Mouse (Mus musculus): Measurements from ENCODE around the gene Ppm1h. TPM values are rescaled to one million over a fixed set of nuclear protein-coding genes. Genes with fewer than 3 reads are reported as not detected.

Ppm1h gene
- total and polyA plus RNA-seq, 2 experiments from 2014 or later = 50.3 to 60.2 TPM

- Histone ChIP-seq H3K9ac (replicated peaks; ENCODE audit: low read length) (no peak overlapping the region), H3K27ac (no peak overlapping the region), H3K9me3 (ENCODE audit: low read length) (no peaks in the 10 kb centered on the region), H3K36me3 (ENCODE audit: insufficient read depth, low read length) (no peaks in the 10 kb centered on the region), H3K27me3 (ENCODE audit: insufficient read depth, low read length) (no peaks in the 10 kb centered on the region), H3K4me3 (ENCODE audit: low read length) (no peak overlapping the region), H3K4me2 (ENCODE audit: low read depth, low read length) (no peak overlapping the region), H3K4me1 (ENCODE audit: insufficient read depth, low read length) (peaks cover 9% of the 10 kb centered on the region)
- 62% methylated on average over 12 of the region's 12 CpGs for WGBS
- no peak for DNase-seq (ENCODE audit: low spot score)
- TF ChIP-seq CTCF (IDR thresholded peaks at IDR 0.05; ENCODE audit: low read depth) = no peak
- no peak for ATAC-seq
These were observed 79.2 kb downstream of the Ppm1h start for GRCm38 (mm10) chr10:122757727-122758126.

- 73% methylated on average over 4 of the region's 4 CpGs for WGBS
- DNase-seq (ENCODE audit: low spot score) (no peak), ATAC-seq (no peak)
- Histone ChIP-seq H3K27me3 (ENCODE audit: insufficient read depth, low read length) (no peaks in the 10 kb centered on the region), H3K4me3 (ENCODE audit: low read length) (no peak overlapping the region), H3K27ac (no peak overlapping the region), H3K9me3 (ENCODE audit: low read length) (no peaks in the 10 kb centered on the region), H3K4me1 (ENCODE audit: insufficient read depth, low read length) (peaks cover 6% of the 10 kb centered on the region), H3K36me3 (ENCODE audit: insufficient read depth, low read length) (no peaks in the 10 kb centered on the region), H3K4me2 (ENCODE audit: low read depth, low read length) (no peak overlapping the region), H3K9ac (replicated peaks; ENCODE audit: low read length) (no peak overlapping the region)
- TF ChIP-seq CTCF (IDR thresholded peaks at IDR 0.05; ENCODE audit: low read depth) = no peak
These were observed 79.8 kb downstream of the Ppm1h start for GRCm38 (mm10) chr10:122758346-122758745.

GRCm38 (mm10) chr10:122759729-122760128 is 81.2 kb downstream of the Ppm1h start:
- Histone ChIP-seq H3K4me1 (ENCODE audit: insufficient read depth, low read length) (peaks cover 3% of the 10 kb centered on the region), H3K9me3 (ENCODE audit: low read length) (no peaks in the 10 kb centered on the region), H3K9ac (replicated peaks; ENCODE audit: low read length) (no peak overlapping the region), H3K36me3 (ENCODE audit: insufficient read depth, low read length) (no peaks in the 10 kb centered on the region), H3K27ac (no peak overlapping the region), H3K4me3 (ENCODE audit: low read length) (no peak overlapping the region), H3K4me2 (ENCODE audit: low read depth, low read length) (no peak overlapping the region), H3K27me3 (ENCODE audit: insufficient read depth, low read length) (no peaks in the 10 kb centered on the region)
- 91% methylated on average over 2 of the region's 2 CpGs for WGBS
- TF ChIP-seq CTCF (IDR thresholded peaks at IDR 0.05; ENCODE audit: low read depth) = no peak
- ATAC-seq (no peak), DNase-seq (ENCODE audit: low spot score) (no peak)

GRCm38 (mm10) chr10:122760469-122761307 is 82.1 kb downstream of the Ppm1h start:
- ATAC-seq (no peak), DNase-seq (ENCODE audit: low spot score) (no peak)
- no peak overlapping the region for H3K27ac ChIP-seq
- 80% methylated on average over 7 of the region's 7 CpGs for WGBS
- H3K36me3 ChIP-seq (ENCODE audit: insufficient read depth, low read length) = no peaks in the 10 kb centered on the region
- TF ChIP-seq CTCF (IDR thresholded peaks at IDR 0.05; ENCODE audit: low read depth) = no peak
- H3K4me3 ChIP-seq (ENCODE audit: low read length) = no peak overlapping the region
- peaks cover under 1% of the 10 kb centered on the region for H3K4me1 ChIP-seq (ENCODE audit: insufficient read depth, low read length)
- H3K9me3 ChIP-seq (ENCODE audit: low read length) = no peaks in the 10 kb centered on the region
- H3K27me3 ChIP-seq (ENCODE audit: insufficient read depth, low read length) = no peaks in the 10 kb centered on the region
- no peak overlapping the region for H3K9ac ChIP-seq (replicated peaks; ENCODE audit: low read length)
- H3K4me2 ChIP-seq (ENCODE audit: low read depth, low read length) = no peak overlapping the region

GRCm38 (mm10) chr10:122762772-122763511 is 84.4 kb downstream of the Ppm1h start:
- 91% methylated on average over 6 of the region's 6 CpGs for WGBS
- Histone ChIP-seq H3K4me2 (ENCODE audit: low read depth, low read length) (no peak overlapping the region), H3K27me3 (ENCODE audit: insufficient read depth, low read length) (no peaks in the 10 kb centered on the region), H3K36me3 (ENCODE audit: insufficient read depth, low read length) (no peaks in the 10 kb centered on the region), H3K4me3 (ENCODE audit: low read length) (no peak overlapping the region), H3K9ac (replicated peaks; ENCODE audit: low read length) (no peak overlapping the region), H3K4me1 (ENCODE audit: insufficient read depth, low read length) (peaks cover 4% of the 10 kb centered on the region; the same call in 1 of the 2 replicates), H3K27ac (no peak overlapping the region), H3K9me3 (ENCODE audit: low read length) (no peaks in the 10 kb centered on the region)
- no peak for TF ChIP-seq CTCF (IDR thresholded peaks at IDR 0.05; ENCODE audit: low read depth)
- ATAC-seq (no peak), DNase-seq (ENCODE audit: low spot score) (no peak)

GRCm38 (mm10) chr10:122763596-122763995 is 85.0 kb downstream of the Ppm1h start:
- Histone ChIP-seq H3K9me3 (ENCODE audit: low read length) (no peaks in the 10 kb centered on the region), H3K4me3 (ENCODE audit: low read length) (no peak overlapping the region), H3K4me1 (ENCODE audit: insufficient read depth, low read length) (peaks cover 4% of the 10 kb centered on the region; the same call in 1 of the 2 replicates), H3K27ac (no peak overlapping the region), H3K27me3 (ENCODE audit: insufficient read depth, low read length) (no peaks in the 10 kb centered on the region), H3K4me2 (ENCODE audit: low read depth, low read length) (no peak overlapping the region), H3K9ac (replicated peaks; ENCODE audit: low read length) (no peak overlapping the region), H3K36me3 (ENCODE audit: insufficient read depth, low read length) (no peaks in the 10 kb centered on the region)
- no peak for TF ChIP-seq CTCF (IDR thresholded peaks at IDR 0.05; ENCODE audit: low read depth)
- no peak for DNase-seq (ENCODE audit: low spot score)
- WGBS = 83% methylated on average over 1 of the region's 1 CpGs
- no peak for ATAC-seq

Measured in hindbrain, postnatal 0 days (tissue).